Mouse (Mus musculus): ENCODE results near the gene Lsg1.

GRCm38 (mm10) chr16:30571378-30571777 is 16.0 kb downstream of the Lsg1 start:
- TF ChIP-seq POLR2A (IDR thresholded peaks at IDR 0.05; ENCODE audit: borderline replicate concordance, extremely low read depth, low read depth, low read length) (no peak), CTCF (IDR thresholded peaks at IDR 0.05; ENCODE audit: insufficient read depth, low read length) (no peak)

All from lung, adult 2 months (tissue).